Mouse (Mus musculus): ENCODE results near the gene Gigyf2. TPM values are rescaled to one million over a fixed set of nuclear protein-coding genes. Genes with fewer than 3 reads are reported as not detected.

Gene Gigyf2
- polyA plus RNA-seq, 2 experiments = 47.7 to 64.0 TPM

- DNase-seq (ENCODE audit: low spot score) (no peak), ATAC-seq (ENCODE audit: low FRiP score, low read depth) (no peak)
- Histone ChIP-seq H3K4me1 (ENCODE audit: control insufficient read depth, insufficient read depth, low read length) (no peaks in the 10 kb centered on the region), H3K4me2 (replicated peaks; ENCODE audit: low read depth, low read length, severe bottlenecking) (no peak overlapping the region), H3K27ac (replicated peaks; ENCODE audit: low read depth, low read length) (no peak overlapping the region), H3K9ac (ENCODE audit: low read depth, low read length, severe bottlenecking) (no peak overlapping the region), H3K27me3 (ENCODE audit: control insufficient read depth, insufficient read depth, low read length) (no peaks in the 10 kb centered on the region), H3K9me3 (ENCODE audit: control insufficient read depth, low read length) (no peaks in the 10 kb centered on the region), H3K36me3 (ENCODE audit: control insufficient read depth, insufficient read depth, low read length) (no peaks in the 10 kb centered on the region), H3K4me3 (replicated peaks; ENCODE audit: low read length) (no peak overlapping the region)
- WGBS = 90% methylated on average over 2 of the region's 2 CpGs
- TF ChIP-seq POLR2A (IDR thresholded peaks at IDR 0.05; ENCODE audit: borderline replicate concordance, extremely low read depth, insufficient read depth, insufficient read length) = no peak
Observed at GRCm38 (mm10) chr1:87312681-87313080, 14.1 kb upstream of the Gigyf2 start.

GRCm38 (mm10) chr1:87313116-87313515 lies 13.7 kb upstream of the Gigyf2 start:
- Histone ChIP-seq H3K4me2 (replicated peaks; ENCODE audit: low read depth, low read length, severe bottlenecking) (no peak overlapping the region), H3K4me3 (replicated peaks; ENCODE audit: low read length) (no peak overlapping the region), H3K9ac (ENCODE audit: low read depth, low read length, severe bottlenecking) (no peak overlapping the region), H3K27ac (replicated peaks; ENCODE audit: low read depth, low read length) (no peak overlapping the region), H3K4me1 (ENCODE audit: control insufficient read depth, insufficient read depth, low read length) (no peaks in the 10 kb centered on the region), H3K9me3 (ENCODE audit: control insufficient read depth, low read length) (no peaks in the 10 kb centered on the region), H3K36me3 (ENCODE audit: control insufficient read depth, insufficient read depth, low read length) (no peaks in the 10 kb centered on the region), H3K27me3 (ENCODE audit: control insufficient read depth, insufficient read depth, low read length) (no peaks in the 10 kb centered on the region)
- TF ChIP-seq POLR2A (IDR thresholded peaks at IDR 0.05; ENCODE audit: borderline replicate concordance, extremely low read depth, insufficient read depth, insufficient read length) = no peak
- ATAC-seq (ENCODE audit: low FRiP score, low read depth) = no peak
- 80% methylated on average over 2 of the region's 2 CpGs for WGBS
- no peak for DNase-seq (ENCODE audit: low spot score)

- H3K4me1 ChIP-seq (ENCODE audit: control insufficient read depth, insufficient read depth, low read length) = no peaks in the 10 kb centered on the region
- H3K4me2 ChIP-seq (replicated peaks; ENCODE audit: low read depth, low read length, severe bottlenecking) = no peak overlapping the region
- TF ChIP-seq POLR2A (IDR thresholded peaks at IDR 0.05; ENCODE audit: borderline replicate concordance, extremely low read depth, insufficient read depth, insufficient read length) = no peak
- H3K9ac ChIP-seq (ENCODE audit: low read depth, low read length, severe bottlenecking) = no peak overlapping the region
- no peak overlapping the region for H3K27ac ChIP-seq (replicated peaks; ENCODE audit: low read depth, low read length)
- no peak overlapping the region for H3K4me3 ChIP-seq (replicated peaks; ENCODE audit: low read length)
- ATAC-seq (ENCODE audit: low FRiP score, low read depth) (no peak), DNase-seq (ENCODE audit: low spot score) (no peak)
- no peaks in the 10 kb centered on the region for H3K36me3 ChIP-seq (ENCODE audit: control insufficient read depth, insufficient read depth, low read length)
- no peaks in the 10 kb centered on the region for H3K9me3 ChIP-seq (ENCODE audit: control insufficient read depth, low read length)
- 87% methylated on average over 8 of the region's 8 CpGs for WGBS
- H3K27me3 ChIP-seq (ENCODE audit: control insufficient read depth, insufficient read depth, low read length) = no peaks in the 10 kb centered on the region
Observed at GRCm38 (mm10) chr1:87313843-87314570, 12.8 kb upstream of the Gigyf2 start.

- H3K4me1 ChIP-seq (ENCODE audit: control insufficient read depth, insufficient read depth, low read length) = no peaks in the 10 kb centered on the region
- H3K4me2 ChIP-seq (replicated peaks; ENCODE audit: low read depth, low read length, severe bottlenecking) = no peak overlapping the region
- no peaks in the 10 kb centered on the region for H3K36me3 ChIP-seq (ENCODE audit: control insufficient read depth, insufficient read depth, low read length)
- H3K4me3 ChIP-seq (replicated peaks; ENCODE audit: low read length) = no peak overlapping the region
- H3K27me3 ChIP-seq (ENCODE audit: control insufficient read depth, insufficient read depth, low read length) = no peaks in the 10 kb centered on the region
- peaks cover 8% of the 10 kb centered on the region for H3K9me3 ChIP-seq (ENCODE audit: control insufficient read depth, low read length)
- ATAC-seq (ENCODE audit: low FRiP score, low read depth) (no peak), DNase-seq (ENCODE audit: low spot score) (no peak)
- TF ChIP-seq POLR2A (IDR thresholded peaks at IDR 0.05; ENCODE audit: borderline replicate concordance, extremely low read depth, insufficient read depth, insufficient read length) = no peak
- H3K27ac ChIP-seq (replicated peaks; ENCODE audit: low read depth, low read length) = no peak overlapping the region
- 87% methylated on average over 2 of the region's 2 CpGs for WGBS
- no peak overlapping the region for H3K9ac ChIP-seq (ENCODE audit: low read depth, low read length, severe bottlenecking)
Observed at GRCm38 (mm10) chr1:87315431-87315830, 11.4 kb upstream of the Gigyf2 start.

- Histone ChIP-seq H3K4me3 (replicated peaks; ENCODE audit: low read length) (no peak overlapping the region), H3K27me3 (ENCODE audit: control insufficient read depth, insufficient read depth, low read length) (no peaks in the 10 kb centered on the region), H3K36me3 (ENCODE audit: control insufficient read depth, insufficient read depth, low read length) (no peaks in the 10 kb centered on the region), H3K4me2 (replicated peaks; ENCODE audit: low read depth, low read length, severe bottlenecking) (no peak overlapping the region), H3K27ac (replicated peaks; ENCODE audit: low read depth, low read length) (no peak overlapping the region), H3K4me1 (ENCODE audit: control insufficient read depth, insufficient read depth, low read length) (no peaks in the 10 kb centered on the region), H3K9me3 (ENCODE audit: control insufficient read depth, low read length) (peaks cover 12% of the 10 kb centered on the region), H3K9ac (ENCODE audit: low read depth, low read length, severe bottlenecking) (no peak overlapping the region)
- ATAC-seq (ENCODE audit: low FRiP score, low read depth) = no peak
- TF ChIP-seq POLR2A (IDR thresholded peaks at IDR 0.05; ENCODE audit: borderline replicate concordance, extremely low read depth, insufficient read depth, insufficient read length) = no peak
- no peak for DNase-seq (ENCODE audit: low spot score)
- WGBS = 65% methylated on average over 2 of the region's 2 CpGs
Observed at GRCm38 (mm10) chr1:87315894-87316293, 10.9 kb upstream of the Gigyf2 start.

All from limb, embryonic 14.5 days (tissue).